Mouse (Mus musculus) gastrocnemius, postnatal 36 days (tissue): ENCODE measurements at regions not wholly inside any gene's neighbourhood (a gene's known extent, or its start where the extent isn't known, plus 50 kb on each side); places are given as distances from the start of the nearest gene placed in this dataset.

Source experiments
- DNase-seq, 2 experiments: peaks; one replicate each; pipeline ENCODE4 v3.0.0; 2022
- intact Hi-C: fragments of 180-260 bp; cut with DNase I; formaldehyde crosslinking; loops from one replicate; pipeline ENCODE4 v1.15.1; 2025

GRCm38 (mm10) chr6:14298167-14298566 lies 426.8 kb upstream of the 2610001J05Rik start:
- intact Hi-C loops: no loop called here
- no peak for DNase-seq

- intact Hi-C loops: no loop called here
Observed at GRCm38 (mm10) chr6:14297428-14297827, 426.1 kb upstream of the 2610001J05Rik start.

GRCm38 (mm10) chr6:14290843-14291242 lies 419.5 kb upstream of the 2610001J05Rik start:
- DNase-seq: no peak
- intact Hi-C loops: no loop called here

More at GRCm38 (mm10) chr6:14297428-14297827, 426.1 kb upstream of the 2610001J05Rik start:
- DNase-seq: no peak

GRCm38 (mm10) chr6:14281476-14281875 lies 410.2 kb upstream of the 2610001J05Rik start:
- intact Hi-C loops: no loop called here
- no peak for DNase-seq

GRCm38 (mm10) chr6:14261941-14262340 lies 390.6 kb upstream of the 2610001J05Rik start:
- intact Hi-C loops: no loop called here
- DNase-seq: no peak

GRCm38 (mm10) chr6:14240331-14240730 lies 369.0 kb upstream of the 2610001J05Rik start:
- DNase-seq: no peak
- intact Hi-C loops: no loop called here

GRCm38 (mm10) chr6:14239151-14239550 lies 367.8 kb upstream of the 2610001J05Rik start:
- intact Hi-C loops: no loop called here
- no peak for DNase-seq

GRCm38 (mm10) chr6:14230823-14231222 lies 359.5 kb upstream of the 2610001J05Rik start:
- intact Hi-C loops: no loop called here
- DNase-seq: no peak

- intact Hi-C loops: loop anchor here (10.0 kb wide), 1 partner anchor 793 kb away; no protein-coding TSS in a partner anchor
- DNase-seq: no peak
Observed at GRCm38 (mm10) chr6:14207509-14207908, 336.2 kb upstream of the 2610001J05Rik start.

- intact Hi-C loops: no loop called here
- DNase-seq: no peak
Observed at GRCm38 (mm10) chr6:14197107-14197506, 325.8 kb upstream of the 2610001J05Rik start.

- no peak for DNase-seq
- intact Hi-C loops: no loop called here
Observed at GRCm38 (mm10) chr6:14195351-14195750, 324.0 kb upstream of the 2610001J05Rik start.

GRCm38 (mm10) chr6:14191387-14192023 lies 320.2 kb upstream of the 2610001J05Rik start:
- intact Hi-C loops: no loop called here

GRCm38 (mm10) chr6:14185921-14186420 lies 314.7 kb upstream of the 2610001J05Rik start:
- DNase-seq: no peak
- intact Hi-C loops: no loop called here

More at GRCm38 (mm10) chr6:14191387-14192023, 320.2 kb upstream of the 2610001J05Rik start:
- DNase-seq: no peak

- intact Hi-C loops: no loop called here
- DNase-seq: no peak
Observed at GRCm38 (mm10) chr6:14147370-14147769, 276.1 kb upstream of the 2610001J05Rik start.

- no peak for DNase-seq
- intact Hi-C loops: no loop called here
Observed at GRCm38 (mm10) chr6:14146394-14146793, 275.1 kb upstream of the 2610001J05Rik start.

GRCm38 (mm10) chr6:14142107-14142751 lies 270.9 kb upstream of the 2610001J05Rik start:
- DNase-seq: no peak
- intact Hi-C loops: no loop called here

- DNase-seq: no peak
- intact Hi-C loops: no loop called here
Observed at GRCm38 (mm10) chr6:14130392-14131144, 259.2 kb upstream of the 2610001J05Rik start.

GRCm38 (mm10) chr6:14129394-14129793 lies 258.1 kb upstream of the 2610001J05Rik start:
- intact Hi-C loops: no loop called here

GRCm38 (mm10) chr6:14122311-14122710 lies 251.0 kb upstream of the 2610001J05Rik start:
- intact Hi-C loops: no loop called here
- no peak for DNase-seq

More at GRCm38 (mm10) chr6:14129394-14129793, 258.1 kb upstream of the 2610001J05Rik start:
- no peak for DNase-seq

GRCm38 (mm10) chr6:14121479-14121878 lies 250.2 kb upstream of the 2610001J05Rik start:
- DNase-seq: no peak
- intact Hi-C loops: no loop called here

- intact Hi-C loops: no loop called here
Observed at GRCm38 (mm10) chr6:14094907-14095306, 223.6 kb upstream of the 2610001J05Rik start.

More at GRCm38 (mm10) chr6:14094907-14095306, 223.6 kb upstream of the 2610001J05Rik start:
- no peak for DNase-seq
